Mouse (Mus musculus): ENCODE measurements around the gene Gm11032.

DNA sequence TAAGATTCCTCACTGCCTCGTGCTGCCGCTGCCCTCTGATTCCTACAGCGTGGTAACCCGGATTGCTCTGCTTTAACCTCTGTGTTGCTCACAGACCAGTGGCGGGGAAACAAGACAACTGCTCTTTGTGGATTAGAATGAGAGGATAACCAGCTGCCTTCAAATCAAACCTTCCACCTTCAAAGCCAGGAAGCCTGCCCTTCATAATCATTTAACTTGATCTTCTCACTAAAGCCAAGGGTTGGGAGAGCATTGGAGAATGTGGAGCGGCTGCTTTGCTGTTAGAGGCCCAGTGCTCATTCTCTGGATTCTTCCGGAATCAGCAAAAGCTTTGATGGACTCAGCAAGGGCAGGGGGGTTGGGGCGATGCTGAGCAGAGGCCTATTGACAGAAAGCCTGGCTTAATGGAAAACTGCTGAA, 10.0 kb downstream of the Gm11032 start:
- TF ChIP-seq POLR2A (IDR thresholded peaks at IDR 0.05; ENCODE audit: borderline replicate concordance, control insufficient read depth, low read depth, low read length) (no peak), CTCF (IDR thresholded peaks at IDR 0.05; ENCODE audit: control insufficient read depth, insufficient read depth, low read length) (no peak)
